Mouse (Mus musculus) kidney, postnatal 14 days (tissue): ENCODE results near the gene Gm10663.

Experiments used
- DNase-seq: peaks from one replicate; pipeline ENCODE4 v3.0.0; 2022; ENCODE audit warnings: mixed read lengths

Gm10663 gene

DNA sequence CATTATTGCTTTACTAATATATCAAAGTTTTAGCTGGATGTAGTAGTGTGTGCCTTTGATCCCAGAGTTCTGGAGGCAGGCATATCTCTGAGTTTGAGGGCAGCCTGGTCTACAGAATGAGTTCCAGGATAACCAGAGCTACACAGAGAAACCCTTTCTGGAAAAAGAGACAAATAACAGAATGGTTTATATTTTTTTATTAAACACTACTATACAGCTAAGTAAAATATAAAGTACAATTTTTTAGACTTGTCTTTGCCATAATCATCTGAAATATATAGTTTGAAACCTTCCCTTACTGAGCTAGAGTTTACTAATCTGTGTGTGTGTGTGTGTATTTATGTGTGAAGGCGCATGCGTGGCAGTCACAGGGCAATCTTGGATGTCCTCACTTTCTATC is at the start of gene Gm10663:
TSS of gene Gm10663 (plus strand) at position 301 of the 400 bp plus-strand sequence.
- DNase-seq, result no peak

- no peak for DNase-seq
Measured at GRCm38 (mm10) chr8:65028959-65029686, 45.7 kb upstream of the Gm10663 start.

GRCm38 (mm10) chr8:65029776-65030175 is 45.1 kb upstream of the Gm10663 start:
- DNase-seq, result peak; percentile 17

GRCm38 (mm10) chr8:65030735-65031485 is 43.9 kb upstream of the Gm10663 start:
- no peak for DNase-seq

- DNase-seq, result no peak
Measured at GRCm38 (mm10) chr8:65032107-65032506, 42.7 kb upstream of the Gm10663 start.

- no peak for DNase-seq
Measured at GRCm38 (mm10) chr8:65033056-65033455, 41.8 kb upstream of the Gm10663 start.

DNA sequence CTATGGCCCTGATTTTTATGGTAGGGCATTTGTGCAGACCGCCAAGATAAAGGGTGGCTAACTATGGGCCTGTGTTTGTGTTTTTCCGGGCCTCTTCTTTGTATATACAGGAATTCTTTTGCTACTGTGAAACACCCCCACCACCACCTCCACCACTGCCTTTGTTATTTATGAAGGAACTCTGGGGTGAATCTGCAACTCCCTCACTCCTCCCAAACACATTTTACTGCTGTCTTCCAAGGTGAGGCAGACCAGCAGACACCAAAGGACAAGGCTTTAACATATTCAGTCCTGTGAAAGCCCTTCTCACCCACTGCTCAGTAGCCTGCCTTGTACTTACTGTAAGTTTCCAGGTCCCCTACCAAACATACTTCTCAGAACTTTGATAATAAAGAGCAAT is 40.7 kb upstream of the Gm10663 start:
- DNase-seq, result no peak

GRCm38 (mm10) chr8:65037117-65037533 is 37.7 kb upstream of the Gm10663 start, which contains the start of gene Apela:
Gene Apela, minus strand, starts transcription at chr8:65037336.
- DNase-seq, result peak; percentile 72

DNA sequence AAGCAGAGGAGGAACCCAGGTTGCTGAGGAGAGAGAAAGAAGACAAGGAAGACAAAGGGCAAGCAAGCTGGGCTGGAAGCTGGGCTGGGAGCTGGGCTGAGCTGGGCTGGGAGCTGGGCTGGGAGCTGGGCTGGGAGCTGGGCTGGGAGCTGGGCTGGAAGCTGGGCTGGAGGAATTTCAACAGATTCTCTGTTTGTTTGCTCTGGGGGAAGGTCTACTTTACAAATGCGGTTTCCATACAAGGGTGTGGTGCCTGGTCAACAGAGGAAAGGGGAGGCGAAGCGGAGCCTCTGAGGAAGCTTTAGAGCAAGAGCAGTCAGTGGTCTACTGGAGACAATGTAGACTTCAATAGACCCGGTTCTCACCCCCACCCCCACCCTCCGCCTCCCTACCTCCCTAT is 28.3 kb upstream of the Gm10663 start:
- DNase-seq, result no peak

DNA sequence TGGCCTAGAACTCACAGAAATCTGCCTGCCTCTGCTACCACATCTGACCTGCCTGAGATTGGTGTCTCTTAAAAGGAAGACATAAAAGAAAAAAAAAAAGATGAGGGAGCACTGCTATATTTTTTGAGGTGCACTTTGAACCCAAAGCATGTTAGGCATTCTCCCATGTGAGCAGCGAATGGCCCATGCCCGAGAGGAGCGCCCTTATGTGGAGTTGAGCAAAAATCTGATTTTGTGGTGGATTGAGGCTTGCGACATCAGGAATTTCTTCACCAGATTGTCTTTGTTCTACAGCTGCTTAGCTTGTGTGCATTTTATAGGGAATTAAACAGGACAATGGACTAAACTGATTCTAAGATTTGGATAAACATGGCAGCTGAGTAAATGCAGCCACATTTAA is 27.6 kb upstream of the Gm10663 start:
- DNase-seq, result no peak

GRCm38 (mm10) chr8:65047801-65048200 is 27.0 kb upstream of the Gm10663 start:
- DNase-seq, result no peak

GRCm38 (mm10) chr8:65053554-65053953 is 21.3 kb upstream of the Gm10663 start:
- DNase-seq, result no peak

DNA sequence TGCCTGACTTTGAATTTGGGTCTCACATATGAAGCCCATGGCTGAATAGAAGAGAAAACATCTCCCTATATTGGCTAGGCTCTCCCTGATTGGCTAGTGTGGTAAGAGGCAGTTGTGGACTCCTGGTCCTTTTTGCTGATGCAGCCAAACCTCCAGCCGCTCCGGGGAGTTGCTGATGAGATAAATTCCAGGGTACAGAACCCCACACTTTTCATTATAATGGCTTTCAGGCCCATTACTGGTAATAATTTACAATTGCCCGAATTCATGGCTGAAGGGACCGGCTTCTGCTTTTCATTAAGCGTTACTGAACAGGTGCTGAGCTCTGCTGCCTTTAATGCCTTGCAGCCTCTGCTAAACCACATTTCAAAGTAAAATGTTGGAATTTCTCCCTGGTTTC is 20.9 kb upstream of the Gm10663 start:
- DNase-seq, result no peak

DNA sequence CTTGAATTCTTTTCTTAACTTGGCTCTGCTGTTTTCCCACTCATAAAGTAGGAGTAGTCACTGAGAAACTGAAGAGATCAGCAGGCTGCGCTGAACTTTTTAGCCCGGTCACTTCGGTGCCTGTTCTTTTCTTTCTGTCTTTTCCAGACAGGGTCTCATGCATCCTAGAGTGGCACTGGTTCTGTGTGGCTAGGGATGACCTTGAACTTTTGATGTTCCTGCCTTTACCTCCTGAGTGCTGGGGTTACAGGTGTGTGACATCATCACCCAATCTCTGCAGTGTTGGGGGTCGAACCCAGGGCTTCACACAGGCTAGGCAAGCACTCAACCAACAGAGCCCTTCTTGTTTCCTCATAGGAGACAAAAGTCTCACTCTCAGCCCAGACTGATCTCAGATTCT is 18.1 kb upstream of the Gm10663 start:
- no peak for DNase-seq

DNA sequence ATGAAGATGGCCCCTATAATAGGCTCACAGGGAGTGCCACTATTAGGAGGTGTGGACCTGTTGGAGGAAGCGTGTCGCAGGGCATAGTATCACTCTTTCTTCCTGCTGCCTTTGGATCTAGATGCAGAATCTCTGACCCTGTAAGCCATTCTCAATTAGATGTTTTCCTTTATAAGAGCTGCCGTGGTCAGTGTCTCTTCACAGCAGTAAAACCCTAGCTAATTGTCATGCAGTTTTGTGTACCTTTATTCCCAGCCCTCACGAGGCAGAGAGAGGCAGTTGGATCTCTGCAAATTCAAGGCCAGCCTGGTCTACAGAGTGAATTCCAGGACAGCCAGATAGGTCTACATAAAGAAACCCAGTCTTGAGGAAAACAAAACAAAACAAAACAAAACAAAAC is 12.6 kb upstream of the Gm10663 start:
- DNase-seq, result no peak

- DNase-seq, result no peak
Measured at GRCm38 (mm10) chr8:65064071-65064470, 10.8 kb upstream of the Gm10663 start.

- DNase-seq, result no peak
Measured at GRCm38 (mm10) chr8:65065622-65066021, 9.2 kb upstream of the Gm10663 start.

GRCm38 (mm10) chr8:65067031-65067430 is 7.8 kb upstream of the Gm10663 start:
- no peak for DNase-seq

DNA sequence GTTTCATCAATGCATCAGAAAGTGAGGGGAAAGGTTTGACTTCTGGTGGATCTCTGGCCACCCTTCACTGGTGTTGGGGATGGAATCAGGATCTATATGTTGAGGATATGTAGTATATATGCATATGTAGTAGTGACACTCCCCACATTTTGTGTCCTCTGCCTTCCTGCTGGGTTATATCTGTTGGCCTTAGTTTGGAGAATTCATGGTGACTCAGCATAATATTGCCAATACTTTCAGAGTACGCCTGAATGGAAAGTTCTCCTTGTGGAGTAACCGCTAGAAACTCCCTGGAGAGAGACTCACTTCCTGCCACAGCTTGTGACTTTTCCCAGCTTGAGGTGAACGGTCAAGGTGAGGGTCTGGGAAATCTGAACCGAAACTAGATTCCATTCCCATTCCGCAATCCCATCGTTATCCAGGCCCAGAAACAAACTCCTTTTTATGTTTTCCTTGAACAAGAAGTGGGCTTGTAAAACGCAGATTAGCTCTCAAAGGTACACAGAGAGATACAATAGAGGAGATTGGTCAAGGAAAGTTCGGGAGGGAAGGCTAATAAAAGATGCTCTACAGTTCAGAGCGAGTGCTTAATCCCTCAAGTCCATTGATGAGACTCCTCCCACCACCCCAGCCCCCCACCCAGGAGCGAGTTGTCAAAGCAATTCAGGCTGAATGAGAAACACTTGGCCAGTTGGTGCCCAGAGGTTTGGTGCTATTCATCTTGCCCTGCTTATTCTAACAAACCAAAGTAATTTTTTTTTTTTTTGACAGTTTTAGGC is 7.0 kb upstream of the Gm10663 start:
- DNase-seq, result no peak

- DNase-seq, result no peak
Measured at GRCm38 (mm10) chr8:65068473-65068819, 6.4 kb upstream of the Gm10663 start.

DNA sequence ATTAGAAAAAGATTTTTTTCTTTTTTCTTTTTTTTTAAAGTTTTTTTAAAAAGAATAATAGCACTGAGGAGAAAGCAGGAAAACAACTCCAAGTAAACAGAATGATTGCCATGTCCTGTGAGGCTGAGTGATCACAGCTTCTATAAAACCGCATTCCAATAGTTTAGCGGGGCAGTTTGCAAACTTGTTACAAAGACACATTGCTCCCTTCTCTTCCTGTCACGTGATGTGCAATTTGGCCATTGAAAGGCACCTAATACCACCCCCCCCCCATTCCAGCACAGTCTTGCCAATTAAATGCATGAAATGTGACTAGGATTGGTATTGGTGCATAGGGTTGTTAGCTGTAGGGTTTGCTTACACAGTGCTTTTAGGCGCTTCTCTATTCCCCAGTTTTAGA is 3.8 kb upstream of the Gm10663 start:
- DNase-seq, result no peak

DNA sequence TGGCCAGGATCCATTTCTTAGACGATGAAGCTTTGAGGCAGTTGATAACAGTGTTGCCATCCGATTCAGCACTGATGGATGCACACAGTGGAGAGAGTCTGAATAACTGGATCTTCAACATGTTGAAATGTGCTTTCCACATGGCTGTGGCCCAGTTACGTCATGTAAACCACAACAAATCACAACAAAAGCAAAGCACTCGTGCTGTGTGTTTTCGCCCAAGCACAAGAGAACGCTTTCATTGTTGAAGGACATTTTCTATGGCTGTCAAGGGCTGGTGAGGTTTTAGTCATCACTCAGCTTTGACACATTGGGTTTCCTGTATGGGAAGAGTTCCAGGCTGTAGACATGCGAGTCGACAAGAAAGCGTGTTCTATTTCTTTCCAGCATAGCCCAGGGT is 5.9 kb downstream of the Gm10663 start:
- DNase-seq, result no peak

GRCm38 (mm10) chr8:65085680-65086079 is 10.8 kb downstream of the Gm10663 start:
- DNase-seq, result no peak

GRCm38 (mm10) chr8:65087711-65088110 is 12.9 kb downstream of the Gm10663 start:
- DNase-seq, result peak; percentile 38
